Mouse (Mus musculus) MN1 (cell line): ENCODE data around the gene Tyw1.
A peak's percentile ranks its signal among the peaks of the same experiment; 100 is the strongest.

Source experiments
- DNase-seq: peaks from one replicate; pipeline ENCODE4 v3.0.0-alpha.2; 2016; ENCODE audit warnings: low spot score

Gene Tyw1

GRCm38 (mm10) chr5:130255017-130255720 is at the start of gene Tyw1, which contains the start of gene Sbds:
Gene Tyw1 (plus strand): TSS chr5:130255619.
Gene Sbds (minus strand): TSS chr5:130255530.
- peak; percentile 99 for DNase-seq

DNA sequence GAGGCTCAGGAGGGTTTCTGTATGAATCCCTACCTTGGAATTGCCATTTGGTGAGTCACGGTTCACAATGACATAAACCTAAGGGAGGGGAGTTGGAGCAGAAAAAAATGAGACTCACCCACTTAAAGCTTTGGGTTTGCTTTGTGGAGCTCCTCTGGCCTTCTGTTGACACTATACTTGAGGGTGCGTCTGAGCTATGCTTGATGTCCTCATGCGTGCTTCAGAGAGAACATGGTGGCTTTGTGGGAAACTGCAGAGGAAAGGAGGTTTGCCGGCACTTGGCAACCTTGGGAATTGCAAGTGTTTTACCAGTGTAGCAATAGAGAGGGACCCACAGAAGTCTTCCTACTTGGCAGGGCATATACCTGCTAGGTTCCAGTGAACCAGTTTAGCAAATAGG is 48.1 kb upstream of the Tyw1 start:
- DNase-seq = no peak

DNA sequence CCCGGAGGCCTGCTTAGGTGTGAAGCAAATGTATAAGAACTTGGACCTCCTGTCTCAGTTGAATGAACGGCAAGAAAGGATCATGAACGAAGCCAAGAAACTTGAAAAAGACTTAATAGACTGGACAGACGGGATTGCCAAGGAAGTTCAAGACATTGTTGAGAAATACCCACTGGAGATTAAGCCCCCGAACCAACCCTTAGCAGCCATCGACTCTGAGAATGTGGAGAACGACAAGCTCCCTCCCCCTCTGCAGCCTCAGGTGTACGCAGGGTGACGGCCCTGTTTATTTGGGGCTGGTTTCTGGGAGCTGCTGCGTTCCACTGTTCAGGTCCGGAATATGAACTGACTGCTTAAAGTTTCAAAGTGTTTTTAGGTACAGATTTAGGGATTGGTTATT is 42.5 kb upstream of the Tyw1 start:
- no peak for DNase-seq

- no peak for DNase-seq
Observed at GRCm38 (mm10) chr5:130216781-130217180, 38.6 kb upstream of the Tyw1 start, which contains the start of gene Tmem248. Gene Tmem248 (plus strand): TSS chr5:130217081.

DNA sequence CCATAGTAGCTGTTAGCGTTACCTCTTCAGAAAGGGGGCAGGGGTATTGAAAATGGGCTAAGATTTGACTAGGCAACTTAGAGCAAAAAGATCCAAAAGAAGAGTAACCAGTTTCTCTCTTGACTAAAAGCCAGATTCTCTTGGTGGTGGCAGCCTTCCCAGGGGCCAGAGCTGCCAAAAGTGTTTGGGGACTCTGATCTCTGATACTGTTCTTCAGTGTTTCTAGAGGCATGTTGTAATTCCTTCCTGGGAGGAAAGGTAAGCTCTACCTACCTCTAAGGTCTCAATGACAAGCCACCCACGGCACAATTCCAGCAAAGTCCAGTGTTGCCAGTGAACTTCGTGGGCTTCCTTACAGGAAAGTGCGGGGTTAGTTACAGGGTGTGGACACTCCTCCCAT is 38.0 kb upstream of the Tyw1 start:
- no peak for DNase-seq

DNA sequence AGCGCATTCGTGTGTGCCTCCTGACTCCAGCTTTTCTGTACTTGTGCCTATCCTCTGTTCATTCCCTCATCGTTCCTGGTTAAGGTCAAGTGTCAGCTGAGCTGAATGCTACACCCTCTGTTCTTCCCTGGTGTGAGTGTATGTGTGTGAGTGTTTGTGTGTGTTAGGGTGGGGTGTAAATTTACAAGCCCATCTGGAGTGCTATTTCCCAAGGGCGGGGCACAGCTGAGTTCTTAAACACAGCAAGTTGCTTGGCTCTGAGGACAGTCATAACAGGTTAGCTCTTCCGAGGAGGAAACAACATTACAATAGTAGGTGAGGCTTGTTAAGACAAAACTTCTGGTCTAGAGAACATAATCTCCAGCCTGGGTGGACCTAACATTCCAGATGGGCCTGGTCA is 37.1 kb upstream of the Tyw1 start:
- DNase-seq = no peak

- no peak for DNase-seq
Observed at GRCm38 (mm10) chr5:130221316-130221715, 34.1 kb upstream of the Tyw1 start.

- peak; percentile 50 for DNase-seq
Observed at GRCm38 (mm10) chr5:130221760-130222145, 33.7 kb upstream of the Tyw1 start.

GRCm38 (mm10) chr5:130222146-130223004 is 33.0 kb upstream of the Tyw1 start:
- DNase-seq = peak; percentile 94

- no peak for DNase-seq
Observed at GRCm38 (mm10) chr5:130226790-130227189, 28.6 kb upstream of the Tyw1 start.

DNA sequence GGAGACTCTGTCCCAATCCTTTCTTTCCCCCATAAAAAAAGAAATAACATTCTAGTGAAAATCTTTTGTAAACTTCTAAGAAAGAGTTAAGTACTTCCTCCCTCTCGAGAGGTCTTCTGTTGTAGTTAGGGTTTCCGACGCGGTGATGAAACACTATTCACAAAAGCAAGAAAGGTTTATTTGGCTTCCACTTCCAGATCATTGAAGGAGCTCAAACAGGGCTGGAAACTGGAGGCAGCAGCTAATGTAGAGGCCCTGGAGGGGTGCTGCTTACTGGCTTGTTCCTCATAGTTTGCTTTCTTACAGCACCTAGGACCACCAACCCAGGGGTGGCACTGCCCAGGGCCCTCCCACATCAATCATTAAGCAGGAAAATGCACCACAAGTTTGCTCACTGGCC is 27.3 kb upstream of the Tyw1 start:
- DNase-seq = no peak

GRCm38 (mm10) chr5:130236302-130236701 is 19.1 kb upstream of the Tyw1 start:
- DNase-seq = no peak

DNA sequence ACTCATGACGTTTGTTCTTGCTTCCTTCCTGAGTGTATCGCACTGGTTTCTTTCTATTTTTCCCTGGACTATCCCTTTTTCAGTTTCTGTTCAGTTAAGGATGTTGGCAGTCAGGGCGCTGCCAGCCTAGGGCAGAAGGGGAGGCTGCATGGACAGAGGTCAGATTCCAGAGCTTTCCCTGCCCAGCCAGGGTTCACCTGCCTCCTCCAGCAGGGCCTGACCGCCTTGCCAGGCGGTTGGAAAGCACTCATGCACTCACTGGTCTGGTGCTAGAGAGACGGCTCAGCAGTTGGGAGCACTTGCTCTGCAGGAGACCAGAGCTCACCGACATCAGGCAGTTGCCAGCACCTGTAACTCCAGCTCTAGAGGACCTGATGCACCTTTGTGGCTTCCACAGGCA is 16.2 kb upstream of the Tyw1 start:
- DNase-seq = no peak

- DNase-seq = no peak
Observed at GRCm38 (mm10) chr5:130239856-130240255, 15.6 kb upstream of the Tyw1 start.

DNA sequence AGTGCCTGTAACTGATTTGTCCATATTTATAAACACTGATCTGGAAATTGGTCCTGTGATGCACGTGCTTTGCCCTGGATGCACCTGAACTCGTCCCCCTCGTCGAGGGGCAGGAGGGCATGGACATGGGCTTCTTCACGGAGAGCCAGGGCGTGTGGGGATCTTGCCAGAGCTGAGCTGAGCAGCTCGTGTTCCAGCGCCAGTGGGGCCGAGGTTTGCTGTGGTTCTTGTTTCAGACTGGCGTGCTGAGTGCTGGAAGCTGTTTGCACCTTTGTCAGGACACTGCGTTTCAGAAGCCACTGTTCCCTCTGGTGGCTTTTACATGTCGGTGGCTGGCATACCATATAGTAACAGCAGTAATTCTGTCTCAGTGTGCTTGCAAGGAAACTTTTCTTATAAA is 14.0 kb upstream of the Tyw1 start:
- DNase-seq = no peak

DNA sequence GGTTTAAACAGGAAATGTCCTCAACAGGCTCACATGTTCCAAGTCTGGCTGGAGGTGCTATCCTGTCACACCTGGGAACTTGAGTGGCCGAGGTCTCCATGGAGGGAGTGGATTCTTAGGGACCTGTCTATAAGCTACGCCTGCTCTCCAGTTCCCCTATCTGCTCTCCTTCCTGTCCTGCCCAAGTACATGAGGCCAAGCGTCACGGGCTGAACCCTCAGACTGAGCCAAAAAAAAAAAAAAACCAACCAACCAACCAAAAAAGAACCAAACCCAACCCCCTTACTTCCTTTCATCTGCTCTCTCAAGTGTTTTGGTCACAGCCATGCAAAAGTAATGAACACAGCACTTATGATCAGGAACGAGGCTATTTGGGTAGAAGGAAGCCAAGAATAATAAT is 7.6 kb upstream of the Tyw1 start:
- DNase-seq = no peak

- DNase-seq = peak; percentile 87
Observed at GRCm38 (mm10) chr5:130254164-130255016, 1.0 kb upstream of the Tyw1 start.

DNA sequence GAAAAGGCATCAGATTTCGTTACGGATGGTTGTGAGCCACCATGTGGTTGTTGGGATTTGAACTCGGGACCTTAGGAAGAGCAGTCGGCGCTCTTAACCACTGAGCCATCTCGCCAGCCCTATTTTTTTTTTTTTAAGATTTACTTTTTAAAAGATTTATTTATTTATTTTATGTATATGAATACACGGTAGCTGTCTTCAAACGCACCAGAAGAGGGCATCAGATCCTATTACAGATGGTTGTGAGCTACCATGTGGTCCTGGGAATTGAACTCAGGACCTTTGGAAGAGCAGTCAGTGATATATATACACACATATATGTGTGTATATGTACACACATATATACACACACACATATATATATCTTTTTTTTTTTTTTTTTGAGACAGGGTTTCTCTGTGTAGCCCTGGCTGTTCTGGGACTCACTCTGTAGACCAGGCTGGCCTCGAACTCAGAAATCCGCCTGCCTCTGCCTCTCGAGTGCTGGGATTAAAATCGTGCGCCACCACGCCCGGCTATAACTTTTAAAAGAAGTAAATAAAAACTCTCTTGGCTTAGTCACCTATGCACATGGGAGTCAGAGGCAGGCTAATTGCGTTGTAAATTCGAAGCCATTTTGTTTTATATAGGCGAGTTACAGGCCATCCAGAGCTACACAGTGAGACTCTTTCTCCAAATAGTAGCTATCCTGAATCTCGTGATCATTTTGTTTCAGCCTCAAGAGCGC is 543 bp downstream of the Tyw1 start:
- peak; percentile 60 for DNase-seq

DNA sequence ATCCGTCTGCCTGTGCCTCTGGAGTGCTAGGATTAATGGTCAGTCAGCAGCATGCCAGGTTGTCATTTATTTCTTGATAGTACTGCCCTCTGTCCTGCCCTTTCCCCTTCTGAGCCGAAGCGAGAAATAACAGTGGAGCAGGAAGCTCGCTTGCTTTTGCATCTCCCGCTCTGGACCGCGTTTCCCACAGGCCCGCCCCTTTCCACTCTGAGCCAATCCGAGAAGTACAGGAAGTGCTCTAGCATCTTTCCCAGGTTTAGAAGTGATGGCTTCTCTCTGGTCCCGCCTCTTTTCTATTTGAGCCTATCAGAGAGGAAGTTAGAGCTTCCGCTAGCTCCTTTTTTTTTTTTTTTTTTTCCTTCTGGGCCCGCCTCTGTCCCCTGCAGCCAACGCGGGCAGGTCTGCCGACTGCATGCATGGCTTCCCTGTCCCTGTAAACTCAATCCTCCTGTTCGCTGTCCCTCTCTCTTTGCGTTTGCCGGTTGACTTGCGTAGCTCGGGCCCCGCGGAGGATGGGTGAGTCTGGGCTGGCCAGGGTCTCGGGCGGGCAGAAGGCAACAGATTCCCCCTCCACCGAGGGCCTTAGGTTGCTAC is 1.4 kb downstream of the Tyw1 start:
- peak; percentile 99 for DNase-seq

GRCm38 (mm10) chr5:130257303-130257702 is 1.9 kb downstream of the Tyw1 start:
- DNase-seq = peak; percentile 32

GRCm38 (mm10) chr5:130263454-130263853 is 8.0 kb downstream of the Tyw1 start:
- DNase-seq = no peak
